Mouse (Mus musculus): Measurements from ENCODE around the gene Fam102a.

- TF ChIP-seq ZNF384 (IDR thresholded peaks at IDR 0.05; ENCODE audit: low read depth, low read length), result no peak
- TF ChIP-seq MAFK (IDR thresholded peaks at IDR 0.05; ENCODE audit: insufficient read depth, low read depth, low read length), result no peak
- TF ChIP-seq HCFC1 (IDR thresholded peaks at IDR 0.05; ENCODE audit: borderline replicate concordance, insufficient read depth, low read length), result no peak
- TF ChIP-seq ZC3H11A (IDR thresholded peaks at IDR 0.05; ENCODE audit: borderline replicate concordance, low read depth, low read length), result no peak
- no peak for TF ChIP-seq CHD2 (IDR thresholded peaks at IDR 0.05; ENCODE audit: low read depth, low read length)
Observed at GRCm38 (mm10) chr2:32538461-32538860, 3.3 kb downstream of the Fam102a start.
